Mouse (Mus musculus) liver, adult 2 months (tissue): ENCODE measurements around the gene Cs. TPM values are rescaled to one million over a fixed set of nuclear protein-coding genes. Genes with fewer than 3 reads are reported as not detected.

Experiments
- DNase-seq: peaks from one replicate; pipeline ENCODE4 v3.0.0-alpha.2; 2011; ENCODE audit warnings: low read depth, low spot score; ENCODE audit errors: extremely low read depth
- H3K27ac ChIP-seq: fragments of 200-500 bp; replicated peaks from 2 replicates; pipeline ENCODE4 v1.5.1; 2012; ENCODE audit warnings: low read depth, mild to moderate bottlenecking, control low read depth, inconsistent platforms, low read length; ENCODE audit not compliant: insufficient read depth
- H3K27me3 ChIP-seq: fragments of 200-500 bp; 2 replicates; pipeline ENCODE4 v1.6.1; 2012; ENCODE audit warnings: mild to moderate bottlenecking, moderate library complexity, low read length, inconsistent platforms; ENCODE audit not compliant: control insufficient read depth, insufficient read depth
- H3K36me3 ChIP-seq: fragments of 200-500 bp; 2 replicates; pipeline ENCODE4 v1.6.1; 2012; ENCODE audit warnings: low read length, inconsistent platforms; ENCODE audit not compliant: control insufficient read depth, insufficient read depth
- H3K4me1 ChIP-seq: fragments of 200-500 bp; 2 replicates; pipeline ENCODE4 v1.6.1; 2011; ENCODE audit warnings: low read length; ENCODE audit not compliant: control insufficient read depth, insufficient read depth
- H3K4me3 ChIP-seq: fragments of 200-500 bp; 2 replicates; pipeline ENCODE4 v1.5.1; 2011; ENCODE audit warnings: low read depth, mild to moderate bottlenecking, control low read depth, low read length, moderate library complexity; ENCODE audit not compliant: insufficient read depth
- H3K79me2 ChIP-seq: fragments of 200-500 bp; 2 replicates; pipeline ENCODE4 v1.6.1; 2012; ENCODE audit warnings: inconsistent platforms, mild to moderate bottlenecking, low read length, moderate library complexity; ENCODE audit not compliant: control insufficient read depth, insufficient read depth
- H3K9ac ChIP-seq: fragments of 200-500 bp; 2 replicates; pipeline ENCODE4 v1.6.1; 2012; ENCODE audit warnings: low read depth, mild to moderate bottlenecking, control low read depth, inconsistent platforms, low read length
- CTCF ChIP-seq: fragments of 200-500 bp; IDR thresholded peaks from 2 replicates; pipeline ENCODE4 v1.5.1; 2011; ENCODE audit warnings: low read depth, low read length, control low read depth
- POLR2A ChIP-seq: fragments of 200-500 bp; IDR thresholded peaks from 2 replicates; pipeline ENCODE4 v1.6.1; 2011; ENCODE audit warnings: low read length, control low read depth; ENCODE audit not compliant: insufficient read depth; ENCODE audit errors: extremely low read depth
- WGBS: fragments of 180-500 bp; shearing (Covaris S2); methylation state at CpG from one replicate; pipeline ENCODE4 v1.1.7; 2018; 5-methylcytosine and 5-hydroxymethylcytosine counted together
- polyA plus RNA-seq: library from polyadenylated mRNA; depleted of rRNA; stranded (reverse); fragments of >200 nt; gene quantifications from 2 replicates; pipeline ENCODE4 v1.2.3, GENCODE M21; 2012
- total RNA-seq: library from RNA; depleted of rRNA; stranded (reverse); fragments of >200 nt; gene quantifications from 2 replicates; pipeline ENCODE4 v1.2.3, GENCODE M21; 2014

Gene Cs
- total and polyA plus RNA-seq, 2 experiments, result 57.1 to 115 TPM

GRCm38 (mm10) chr10:128309654-128310053 lies 27.9 kb upstream of the Cs start:
- Histone ChIP-seq H3K4me3 (no peak overlapping the region), H3K27ac (no peak overlapping the region), H3K9ac (no peak overlapping the region), H3K36me3 (peaks cover 29% of the 10 kb centered on the region), H3K27me3 (no peaks in the 10 kb centered on the region), H3K4me1 (no peaks in the 10 kb centered on the region), H3K79me2 (peaks cover 3% of the 10 kb centered on the region; the same call in 1 of the 2 replicates)
- 95% methylated on average over 7 of the region's 7 CpGs for WGBS
- TF ChIP-seq CTCF (no peak), POLR2A (no peak)
- DNase-seq, result no peak

GRCm38 (mm10) chr10:128310177-128310576 lies 27.4 kb upstream of the Cs start:
- Histone ChIP-seq H3K27ac (no peak overlapping the region), H3K4me3 (no peak overlapping the region), H3K9ac (no peak overlapping the region), H3K4me1 (no peaks in the 10 kb centered on the region), H3K36me3 (peaks cover 34% of the 10 kb centered on the region), H3K79me2 (peaks cover 3% of the 10 kb centered on the region; the same call in 1 of the 2 replicates), H3K27me3 (no peaks in the 10 kb centered on the region)
- TF ChIP-seq POLR2A, result no peak
- TF ChIP-seq CTCF, result no peak
- no peak for DNase-seq
- WGBS, result 88% methylated on average over 11 of the region's 11 CpGs

GRCm38 (mm10) chr10:128310902-128311301 lies 26.6 kb upstream of the Cs start:
- Histone ChIP-seq H3K4me1 (no peaks in the 10 kb centered on the region), H3K79me2 (no peaks in the 10 kb centered on the region), H3K27me3 (no peaks in the 10 kb centered on the region), H3K4me3 (no peak overlapping the region), H3K9ac (no peak overlapping the region), H3K36me3 (peaks cover 40% of the 10 kb centered on the region), H3K27ac (no peak overlapping the region)
- no peak for TF ChIP-seq CTCF
- TF ChIP-seq POLR2A, result no peak
- no peak for DNase-seq
- WGBS, result 80% methylated on average over 4 of the region's 4 CpGs

- no peaks in the 10 kb centered on the region for H3K4me1 ChIP-seq
- peaks cover 53% of the 10 kb centered on the region for H3K36me3 ChIP-seq
- H3K9ac ChIP-seq, result no peak overlapping the region
- no peak for TF ChIP-seq CTCF
- TF ChIP-seq POLR2A, result no peak
- no peaks in the 10 kb centered on the region for H3K27me3 ChIP-seq
- H3K79me2 ChIP-seq, result no peaks in the 10 kb centered on the region
- no peak for DNase-seq
- no peak overlapping the region for H3K27ac ChIP-seq
- H3K4me3 ChIP-seq, result no peak overlapping the region
- 93% methylated on average over 8 of the region's 8 CpGs for WGBS
Measured at GRCm38 (mm10) chr10:128315578-128315977, 22.0 kb upstream of the Cs start.

- WGBS, result 67% methylated on average over 12 of the region's 12 CpGs
- Histone ChIP-seq H3K36me3 (peaks cover 31% of the 10 kb centered on the region), H3K9ac (peak overlapping the region; percentile 52; the same call in 1 of the 2 replicates), H3K4me3 (no peak overlapping the region), H3K4me1 (peaks cover 8% of the 10 kb centered on the region), H3K79me2 (no peaks in the 10 kb centered on the region; the same call in 1 of the 2 replicates), H3K27ac (no peak overlapping the region; the same call in 1 of the 2 replicates), H3K27me3 (no peaks in the 10 kb centered on the region)
- DNase-seq, result no peak
- no peak for TF ChIP-seq POLR2A
- TF ChIP-seq CTCF, result no peak
Measured at GRCm38 (mm10) chr10:128321641-128322040, 15.9 kb upstream of the Cs start.

GRCm38 (mm10) chr10:128322141-128323108 lies 15.1 kb upstream of the Cs start, which contains the start of gene Cnpy2:
TSS of gene Cnpy2 (plus strand) at chr10:128322459.
- no peak for TF ChIP-seq CTCF
- TF ChIP-seq POLR2A, result 0 out of 2 replicates have a peak, but pooled peaks have one; percentile 42

More at GRCm38 (mm10) chr10:128322141-128323108, 15.1 kb upstream of the Cs start, which contains the start of gene Cnpy2:
- Histone ChIP-seq H3K4me1 (peaks cover 8% of the 10 kb centered on the region), H3K36me3 (peaks cover 33% of the 10 kb centered on the region), H3K4me3 (peak within 1 kb of the TSS; percentile 91), H3K27me3 (no peaks in the 10 kb centered on the region), H3K27ac (peak within 1 kb of the TSS; percentile 97), H3K79me2 (no peaks in the 10 kb centered on the region; the same call in 1 of the 2 replicates), H3K9ac (peak within 1 kb of the TSS; percentile 91)
- DNase-seq, result peak; percentile 79
- under 1% methylated on average over 40 of the region's 40 CpGs for WGBS
